Mouse (Mus musculus) macrophage (primary cell): Measurements from ENCODE around the gene Hormad1. TPM values are rescaled to one million over a fixed set of nuclear protein-coding genes. Genes with fewer than 3 reads are reported as not detected.
A peak's percentile ranks its signal among the peaks of the same experiment; 100 is the strongest.
"Not testable (repeated sequence)": the region's sequence is repeated elsewhere in the genome, so short reads cannot be mapped to it uniquely, and the experiment has no call there.

Experiments used
- H3K27ac ChIP-seq: fragments of 350-480 bp; formaldehyde crosslinking; 2 replicates; pipeline ENCODE4 v1.9.0; 2021
- H3K36me3 ChIP-seq: fragments of 350-480 bp; formaldehyde crosslinking; 2 replicates; pipeline ENCODE4 v1.9.0; 2021; ENCODE audit errors: inconsistent target
- H3K4me3 ChIP-seq: fragments of 350-480 bp; formaldehyde crosslinking; 2 replicates; pipeline ENCODE4 v1.9.0; 2021; ENCODE audit errors: inconsistent target
- H3K79me2 ChIP-seq: fragments of 350-480 bp; formaldehyde crosslinking; 2 replicates; pipeline ENCODE4 v1.9.0; 2021; ENCODE audit errors: inconsistent target
- WGBS: methylation state at CpG from one replicate; pipeline ENCODE4 v1.1.7; 2026; ENCODE audit warnings: inconsistent platforms; ENCODE audit not compliant: missing documents; 5-methylcytosine and 5-hydroxymethylcytosine counted together
- polyA plus RNA-seq: library from polyadenylated mRNA; stranded (reverse); fragments of 250-400 nt; gene quantifications from 3 replicates; pipeline ENCODE4 v1.2.4, GENCODE M21; 2018; ENCODE audit warnings: inconsistent platforms

Gene Hormad1
- polyA plus RNA-seq, 1 experiment from 2014 or later = 0.09 TPM

GRCm38 (mm10) chr3:95606096-95606495, 46.6 kb downstream of the Hormad1 start:
- H3K4me3 ChIP-seq = no peak overlapping the region
- no peak overlapping the region for H3K27ac ChIP-seq
- H3K36me3 ChIP-seq = peaks cover 48% of the 10 kb centered on the region
- WGBS = 97% methylated on average over 3 of the region's 3 CpGs
- peaks cover 38% of the 10 kb centered on the region; the same call in 1 of the 2 replicates for H3K79me2 ChIP-seq

- WGBS = 4% methylated on average over 3 of the region's 3 CpGs
- H3K79me2 ChIP-seq = peaks cover 8% of the 10 kb centered on the region; the same call in 1 of the 2 replicates
- H3K27ac ChIP-seq = no peak overlapping the region
- peaks cover 51% of the 10 kb centered on the region for H3K36me3 ChIP-seq
- H3K4me3 ChIP-seq = no peak overlapping the region
Observed at GRCm38 (mm10) chr3:95609195-95609594, 49.7 kb downstream of the Hormad1 start.

- WGBS = 100% methylated on average over 1 of the region's 1 CpGs
- Histone ChIP-seq H3K27ac (no peak overlapping the region), H3K4me3 (no peak overlapping the region), H3K79me2 (no peaks in the 10 kb centered on the region), H3K36me3 (peaks cover 54% of the 10 kb centered on the region; the same call in 1 of the 2 replicates)
Observed at GRCm38 (mm10) chr3:95613996-95614395, 54.5 kb downstream of the Hormad1 start.

- no peak overlapping the region for H3K4me3 ChIP-seq
- no peak overlapping the region for H3K27ac ChIP-seq
- no peaks in the 10 kb centered on the region for H3K79me2 ChIP-seq
- peaks cover 50% of the 10 kb centered on the region for H3K36me3 ChIP-seq
- WGBS = 86% methylated on average over 1 of the region's 1 CpGs
Observed at GRCm38 (mm10) chr3:95618511-95618910, 59.0 kb downstream of the Hormad1 start.

- WGBS = 88% methylated on average over 1 of the region's 1 CpGs
- Histone ChIP-seq H3K79me2 (peaks cover 11% of the 10 kb centered on the region), H3K4me3 (no peak overlapping the region), H3K36me3 (peaks cover 33% of the 10 kb centered on the region), H3K27ac (no peak overlapping the region)
Observed at GRCm38 (mm10) chr3:95621241-95621640, 61.8 kb downstream of the Hormad1 start.

- 95% methylated on average over 8 of the region's 20 CpGs for WGBS
- H3K27ac ChIP-seq, H3K4me3 ChIP-seq: not testable (repeated sequence)
- Histone ChIP-seq H3K79me2 (peaks cover 23% of the 10 kb centered on the region), H3K36me3 (peaks cover 21% of the 10 kb centered on the region)
Observed at GRCm38 (mm10) chr3:95622421-95622820, 62.9 kb downstream of the Hormad1 start.

- peaks cover 21% of the 10 kb centered on the region for H3K36me3 ChIP-seq
- no peak overlapping the region for H3K27ac ChIP-seq
Observed at GRCm38 (mm10) chr3:95623551-95623950, 64.1 kb downstream of the Hormad1 start.

GRCm38 (mm10) chr3:95623991-95624515, 64.6 kb downstream of the Hormad1 start:
- WGBS = 69% methylated on average over 2 of the region's 5 CpGs
- peak overlapping the region; percentile 80 for H3K27ac ChIP-seq
- H3K36me3 ChIP-seq = peaks cover 23% of the 10 kb centered on the region
- H3K79me2 ChIP-seq = peaks cover 39% of the 10 kb centered on the region
- peak overlapping the region; percentile 75 for H3K4me3 ChIP-seq

More at GRCm38 (mm10) chr3:95623551-95623950, 64.1 kb downstream of the Hormad1 start:
- WGBS = 80% methylated on average over 2 of the region's 2 CpGs
- no peak overlapping the region for H3K4me3 ChIP-seq
- H3K79me2 ChIP-seq = peaks cover 34% of the 10 kb centered on the region

GRCm38 (mm10) chr3:95624628-95625503, 65.4 kb downstream of the Hormad1 start, which contains the start of gene Ensa:
Gene Ensa, plus strand, starts transcription at chr3:95624993.
- peaks cover 47% of the 10 kb centered on the region for H3K79me2 ChIP-seq
- 2% methylated on average over 42 of the region's 44 CpGs for WGBS
- H3K27ac ChIP-seq = peak within 1 kb of the TSS; percentile 80
- H3K36me3 ChIP-seq = peaks cover 26% of the 10 kb centered on the region
- H3K4me3 ChIP-seq = peak within 1 kb of the TSS; percentile 75

GRCm38 (mm10) chr3:95627763-95628162, 68.3 kb downstream of the Hormad1 start:
- Histone ChIP-seq H3K79me2 (peaks cover 66% of the 10 kb centered on the region), H3K36me3 (peaks cover 26% of the 10 kb centered on the region), H3K27ac (no peak overlapping the region), H3K4me3 (no peak overlapping the region)
- WGBS = 96% methylated on average over 5 of the region's 5 CpGs

GRCm38 (mm10) chr3:95629755-95630154, 70.3 kb downstream of the Hormad1 start:
- 85% methylated on average over 4 of the region's 4 CpGs for WGBS
- H3K27ac ChIP-seq = peak overlapping the region; percentile 94; the same call in 1 of the 2 replicates
- peaks cover 80% of the 10 kb centered on the region for H3K79me2 ChIP-seq
- H3K4me3 ChIP-seq = no peak overlapping the region
- peaks cover 28% of the 10 kb centered on the region for H3K36me3 ChIP-seq

- Histone ChIP-seq H3K27ac (peak overlapping the region; percentile 94), H3K36me3 (peaks cover 30% of the 10 kb centered on the region), H3K79me2 (peaks cover 78% of the 10 kb centered on the region), H3K4me3 (no peak overlapping the region)
- 23% methylated on average over 3 of the region's 3 CpGs for WGBS
Observed at GRCm38 (mm10) chr3:95630856-95631255, 71.4 kb downstream of the Hormad1 start.

- H3K27ac ChIP-seq = peak overlapping the region; percentile 94
- H3K36me3 ChIP-seq = peaks cover 30% of the 10 kb centered on the region
- 82% methylated on average over 6 of the region's 6 CpGs for WGBS
- no peak overlapping the region for H3K4me3 ChIP-seq
- peaks cover 78% of the 10 kb centered on the region for H3K79me2 ChIP-seq
Observed at GRCm38 (mm10) chr3:95631304-95631703, 71.8 kb downstream of the Hormad1 start.

- Histone ChIP-seq H3K4me3 (no peak overlapping the region), H3K27ac (peak overlapping the region; percentile 94), H3K36me3 (peaks cover 25% of the 10 kb centered on the region), H3K79me2 (peaks cover 78% of the 10 kb centered on the region)
- WGBS = 65% methylated on average over 12 of the region's 12 CpGs
Observed at GRCm38 (mm10) chr3:95632648-95633588, 73.4 kb downstream of the Hormad1 start.
